Mouse (Mus musculus) embryonic facial prominence, embryonic 10.5 days (tissue): ENCODE data around the gene Orc2. TPM values are rescaled to one million over a fixed set of nuclear protein-coding genes. Genes with fewer than 3 reads are reported as not detected.

Experiments used
- DNase-seq: peaks from one replicate; pipeline ENCODE4 v3.0.0-alpha.2; 2017; ENCODE audit warnings: low spot score
- H3K27ac ChIP-seq: fragments of 300-500 bp; sonication (generic); replicated peaks from 2 replicates; pipeline ENCODE4 v1.5.1; 2016; ENCODE audit warnings: mild to moderate bottlenecking
- H3K27me3 ChIP-seq: fragments of 300-500 bp; sonication (generic); replicated peaks from 2 replicates; pipeline ENCODE4 v1.6.1; 2016; ENCODE audit warnings: low read depth, mild to moderate bottlenecking; ENCODE audit not compliant: poor library complexity, severe bottlenecking
- H3K36me3 ChIP-seq: fragments of 300-500 bp; sonication (generic); replicated peaks from 2 replicates; pipeline ENCODE4 v1.6.1; 2016; ENCODE audit warnings: mild to moderate bottlenecking, moderate library complexity
- H3K4me1 ChIP-seq: fragments of 300-500 bp; sonication (generic); 2 replicates; pipeline ENCODE4 v1.6.1; 2016
- H3K4me3 ChIP-seq: fragments of 300-500 bp; sonication (generic); 2 replicates; pipeline ENCODE4 v1.5.1; 2016; ENCODE audit warnings: mild to moderate bottlenecking, moderate library complexity
- H3K9me3 ChIP-seq: fragments of 300-500 bp; sonication (generic); 2 replicates; pipeline ENCODE4 v1.6.1; 2016; ENCODE audit warnings: mild to moderate bottlenecking
- WGBS: fragments of 180-500 bp; shearing (Covaris S2); methylation state at CpG from one replicate; pipeline ENCODE4 v1.1.7; 2016; 5-methylcytosine and 5-hydroxymethylcytosine counted together
- polyA plus RNA-seq: library from polyadenylated mRNA; unstranded; fragments of >200 nt; fragmentation: Nextera tagmentation; extraction: Ambion mirVana; gene quantifications from 2 replicates; pipeline ENCODE4 v1.2.1, GENCODE M21; 2016

Gene Orc2
- polyA plus RNA-seq, 1 experiment from 2014 or later = 52.3 TPM

GRCm38 (mm10) chr1:58420961-58421360 is 83.9 kb downstream of the Orc2 start:
- 83% methylated on average over 7 of the region's 7 CpGs for WGBS
- Histone ChIP-seq H3K36me3 (peaks cover 60% of the 10 kb centered on the region), H3K9me3 (no peaks in the 10 kb centered on the region)

GRCm38 (mm10) chr1:58420032-58420431 is 84.9 kb downstream of the Orc2 start:
- no peak overlapping the region for H3K27ac ChIP-seq
- DNase-seq = no peak
- no peak overlapping the region for H3K4me3 ChIP-seq
- peaks cover 17% of the 10 kb centered on the region for H3K4me1 ChIP-seq
- no peaks in the 10 kb centered on the region for H3K9me3 ChIP-seq
- H3K36me3 ChIP-seq = peaks cover 69% of the 10 kb centered on the region
- WGBS = 91% methylated on average over 10 of the region's 10 CpGs
- no peaks in the 10 kb centered on the region for H3K27me3 ChIP-seq

More at GRCm38 (mm10) chr1:58420961-58421360, 83.9 kb downstream of the Orc2 start:
- DNase-seq = no peak
- Histone ChIP-seq H3K4me1 (peaks cover 17% of the 10 kb centered on the region), H3K27me3 (no peaks in the 10 kb centered on the region), H3K4me3 (no peak overlapping the region), H3K27ac (no peak overlapping the region)

GRCm38 (mm10) chr1:58416048-58416447 is 88.9 kb downstream of the Orc2 start:
- H3K27me3 ChIP-seq = no peaks in the 10 kb centered on the region
- H3K4me3 ChIP-seq = no peak overlapping the region
- no peak overlapping the region for H3K27ac ChIP-seq
- no peaks in the 10 kb centered on the region for H3K9me3 ChIP-seq
- DNase-seq = no peak
- H3K36me3 ChIP-seq = peaks cover 99% of the 10 kb centered on the region
- WGBS = 95% methylated on average over 2 of the region's 2 CpGs
- H3K4me1 ChIP-seq = peaks cover 3% of the 10 kb centered on the region; the same call in 1 of the 2 replicates

- Histone ChIP-seq H3K27ac (no peak overlapping the region), H3K27me3 (no peaks in the 10 kb centered on the region), H3K4me3 (no peak overlapping the region), H3K9me3 (no peaks in the 10 kb centered on the region), H3K36me3 (peaks cover 99% of the 10 kb centered on the region), H3K4me1 (no peaks in the 10 kb centered on the region)
- DNase-seq = no peak
- WGBS = 28% methylated on average over 1 of the region's 1 CpGs
Measured at GRCm38 (mm10) chr1:58415442-58415841, 89.5 kb downstream of the Orc2 start.

Other genes with a start within 250 kb of the Orc2 start
- gene Aox2, start 226.8 kb downstream of the Orc2 start, polyA plus RNA-seq = 0.03 and 0.04 TPM in 2 replicates
- gene Bzw1, start 112.2 kb downstream of the Orc2 start, polyA plus RNA-seq = 444 and 446 TPM in 2 replicates
- gene Clk1, start 81.0 kb downstream of the Orc2 start, polyA plus RNA-seq = 139 and 160 TPM in 2 replicates
- gene Nif3l1, start 60.0 kb downstream of the Orc2 start, polyA plus RNA-seq = 76.9 and 78.4 TPM in 2 replicates
- 63.3 and 69.2 TPM in 2 replicates for gene Ppil3, start 59.6 kb downstream of the Orc2 start, polyA plus RNA-seq
- gene Fam126b, start 81.2 kb upstream of the Orc2 start, polyA plus RNA-seq = 5.7 and 6.3 TPM in 2 replicates
- gene Ndufb3, start 81.3 kb upstream of the Orc2 start, polyA plus RNA-seq = 135 and 140 TPM in 2 replicates
- not detected in 2 replicates for gene Als2cr12, start 190.9 kb upstream of the Orc2 start, polyA plus RNA-seq
- gene Cflar, start 206.4 kb upstream of the Orc2 start, polyA plus RNA-seq = 27.3 and 29.7 TPM in 2 replicates